Mouse (Mus musculus): ENCODE measurements at regions not wholly inside any gene's neighbourhood (a gene's known extent, or its start where the extent isn't known, plus 50 kb on each side); places are given as distances from the start of the nearest gene placed in this dataset.

- no peak for DNase-seq (ENCODE audit: low spot score in 2 of 2)
These were observed 57.0 kb downstream of the Rps29 start for GRCm38 (mm10) chr12:69101965-69102364.

- DNase-seq (ENCODE audit: low spot score in 2 of 2): no peak
These were observed 64.1 kb downstream of the Rps29 start for GRCm38 (mm10) chr12:69094856-69095255.

DNA sequence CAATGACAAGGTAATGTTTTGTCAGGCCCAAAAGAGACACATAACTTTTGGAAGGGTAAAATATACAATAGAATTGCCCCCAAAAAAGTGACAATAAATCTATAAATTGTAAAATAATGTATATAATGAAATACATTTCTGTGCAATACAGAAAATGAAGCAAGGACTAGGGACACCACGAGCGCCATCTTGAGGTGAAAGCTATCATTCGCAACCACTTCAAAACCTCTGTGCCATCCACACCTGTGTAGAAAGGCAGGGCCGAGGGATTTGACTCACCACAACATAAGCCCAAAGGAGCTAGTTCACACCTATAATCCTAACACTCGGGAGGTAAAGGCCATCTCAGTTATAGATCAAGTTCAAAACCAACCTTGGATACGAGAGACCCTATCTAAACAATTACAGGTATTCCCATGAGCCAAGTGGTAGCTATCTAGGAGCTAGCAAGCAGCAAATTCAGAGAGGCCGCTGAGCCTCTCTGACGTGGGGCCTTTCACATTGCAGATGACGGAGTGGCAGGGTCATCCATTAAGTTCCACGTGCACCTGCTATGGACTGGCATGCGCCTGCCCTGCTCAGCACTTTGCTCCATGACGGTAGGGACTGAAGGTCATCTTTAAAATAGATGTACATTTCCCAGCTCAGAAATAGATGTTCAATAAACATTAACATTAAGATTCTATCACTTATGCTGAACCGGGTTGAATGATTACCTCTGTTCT lies 65.8 kb downstream of the Rps29 start:
- no peak for DNase-seq (ENCODE audit: low spot score in 2 of 2)

DNA sequence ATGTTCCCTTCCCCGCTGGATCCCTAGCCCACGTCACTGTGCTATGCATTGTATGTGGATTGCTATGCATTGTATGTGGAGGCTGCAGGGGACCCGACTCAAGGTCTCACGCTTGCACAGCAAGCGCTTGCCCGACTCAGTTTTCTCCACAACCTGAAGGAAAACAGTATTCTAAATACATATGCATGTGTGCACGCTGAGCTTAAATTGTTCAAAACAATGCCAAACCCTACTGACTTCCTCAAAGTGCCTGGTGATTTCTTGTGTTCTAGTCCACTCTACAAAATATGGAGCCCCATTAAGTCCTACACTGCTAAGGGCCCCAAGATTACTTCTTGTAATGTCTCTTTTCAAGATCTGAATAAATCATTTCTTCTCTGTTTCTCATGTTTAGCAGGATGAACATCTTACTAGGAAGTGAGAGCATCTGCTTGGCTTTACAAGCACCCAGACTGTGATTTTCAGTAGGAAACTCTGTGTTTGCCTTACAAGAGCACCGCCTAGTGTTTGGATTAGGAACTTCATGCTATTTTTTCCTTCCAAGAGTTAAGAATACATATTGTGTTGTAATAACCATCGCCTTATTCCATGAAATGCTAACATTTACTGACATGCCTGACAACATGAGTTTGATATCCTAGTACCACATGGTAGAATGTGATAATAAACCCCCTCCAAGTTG lies 70.9 kb downstream of the Rps29 start:
- no peak for DNase-seq (ENCODE audit: low spot score in 2 of 2)

DNA sequence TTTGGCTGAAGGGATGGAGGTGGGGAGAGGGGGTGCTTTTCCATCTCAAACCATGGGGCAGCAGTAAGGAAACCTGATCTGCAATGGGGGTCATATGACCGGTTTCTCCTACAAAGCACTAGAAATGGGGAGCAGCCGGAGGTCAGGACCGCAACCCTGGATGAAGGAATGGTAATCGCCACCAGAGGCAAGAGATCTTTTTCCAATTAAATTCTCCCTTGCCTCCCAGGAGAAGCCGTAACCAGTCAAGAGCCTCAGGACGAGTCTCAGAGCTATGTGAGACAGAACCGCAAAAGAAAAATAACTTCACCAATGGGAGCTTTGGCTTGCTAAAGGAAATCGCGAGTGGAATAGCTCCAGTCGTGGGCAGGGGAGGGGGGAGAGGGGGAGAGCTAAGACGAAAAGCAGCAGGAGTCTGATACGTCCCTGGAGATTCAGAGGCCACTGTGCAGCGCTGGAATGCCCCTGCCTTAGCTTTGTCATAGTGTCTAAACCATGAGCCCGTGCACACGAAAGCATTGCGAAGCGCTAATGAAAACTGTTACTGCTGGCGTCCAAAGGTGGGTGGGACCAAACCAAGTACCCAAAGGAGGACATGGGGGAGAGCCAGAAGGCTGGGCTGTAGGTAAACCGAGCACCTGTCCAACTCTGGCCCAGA lies 73.3 kb downstream of the Rps29 start:
- no peak for DNase-seq (ENCODE audit: low spot score in 2 of 2)

DNA sequence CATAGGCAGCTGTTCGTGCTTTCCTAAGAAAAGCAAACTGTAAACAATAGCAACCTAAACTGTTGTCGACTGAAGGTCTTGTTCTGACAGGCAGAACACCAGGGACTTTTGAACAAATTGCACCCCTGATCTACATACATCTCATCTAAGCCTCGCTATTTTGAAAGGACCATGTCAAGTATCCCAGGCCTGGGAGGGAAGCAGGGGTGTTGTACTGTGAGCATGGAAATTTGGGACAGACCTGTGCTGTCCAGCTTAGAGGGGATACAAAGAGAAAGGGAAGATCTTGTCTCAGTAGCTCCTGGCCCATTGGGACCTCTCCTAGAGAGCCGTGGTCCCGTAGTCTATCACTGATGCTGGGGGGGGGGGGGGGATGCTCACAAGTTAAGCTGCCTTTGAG lies 74.3 kb downstream of the Rps29 start:
- DNase-seq (ENCODE audit: low spot score in 2 of 2): no peak

GRCm38 (mm10) chr12:69082051-69082450 lies 76.9 kb downstream of the Rps29 start:
- DNase-seq (ENCODE audit: low spot score in 2 of 2): no peak

DNA sequence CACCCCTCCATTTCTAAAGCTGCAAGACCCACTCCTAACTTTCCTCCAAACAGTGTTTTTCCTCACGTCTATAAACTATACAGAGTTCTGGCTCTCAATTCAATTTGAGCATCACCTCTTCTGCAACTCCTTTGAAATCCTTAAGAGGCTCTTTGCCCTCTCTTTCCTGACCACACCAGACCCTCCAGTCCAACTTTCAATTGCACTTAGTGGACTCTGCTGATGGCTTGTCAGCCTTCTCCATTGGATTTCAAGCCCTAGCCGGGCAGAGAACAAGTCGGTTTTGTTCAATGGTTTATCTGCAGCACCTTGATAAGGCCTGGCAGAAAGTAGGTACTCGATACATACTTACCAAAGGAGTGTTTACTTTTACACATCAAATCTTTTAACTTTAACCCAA lies 119.4 kb downstream of the Rps29 start:
- DNase-seq (ENCODE audit: low spot score in 2 of 2): no peak

GRCm38 (mm10) chr12:69023594-69023993 lies 135.4 kb downstream of the Rps29 start:
- DNase-seq (ENCODE audit: low spot score in 2 of 2): no peak

DNA sequence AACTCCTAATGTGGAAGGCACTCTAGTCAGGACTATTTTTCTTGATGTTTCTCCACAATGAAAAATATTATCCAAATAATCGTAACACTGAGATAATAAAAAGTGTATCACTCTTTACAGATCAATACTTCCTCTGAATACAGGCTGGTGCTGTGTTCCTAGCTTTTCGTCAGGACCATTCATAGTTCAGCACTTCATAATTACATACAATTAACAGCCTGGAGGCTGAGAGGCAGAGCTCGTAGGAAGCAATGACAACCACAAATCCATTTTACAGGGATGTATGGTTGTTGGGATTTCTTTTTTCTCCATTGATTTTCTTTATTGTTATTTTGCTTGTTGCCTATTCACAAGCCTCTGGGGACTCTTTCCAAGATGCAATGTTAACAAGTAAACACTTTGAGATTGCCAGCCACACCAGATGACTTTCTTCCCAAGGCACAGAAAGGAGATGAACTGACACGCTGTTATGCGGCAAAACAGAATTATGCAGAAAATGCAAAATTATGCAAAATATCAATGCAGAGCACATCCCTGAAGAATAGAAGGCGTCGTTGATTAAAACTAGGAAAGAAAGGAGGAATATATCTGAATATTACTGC lies 142.2 kb downstream of the Rps29 start:
- no peak for DNase-seq (ENCODE audit: low spot score in 2 of 2)

DNA sequence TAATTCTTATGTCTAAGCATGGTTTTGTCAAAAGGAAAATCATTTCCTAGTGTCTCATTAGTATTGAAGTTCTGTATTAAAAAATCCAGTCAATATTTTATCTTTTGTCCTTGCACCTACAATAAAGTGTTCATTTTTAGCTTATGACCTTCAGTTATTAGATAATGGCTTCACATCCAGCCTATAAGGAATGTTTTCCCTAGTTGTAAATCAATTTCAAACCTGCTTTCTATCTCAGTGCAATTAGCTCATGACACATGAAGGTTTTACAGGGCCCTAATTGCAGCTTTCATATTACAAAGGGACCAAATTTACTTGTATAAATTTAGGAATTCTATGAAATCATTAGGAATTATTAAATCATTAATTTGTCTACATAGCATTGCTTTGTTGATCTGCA lies 153.8 kb downstream of the Rps29 start:
- no peak for DNase-seq (ENCODE audit: low spot score in 2 of 2)

DNA sequence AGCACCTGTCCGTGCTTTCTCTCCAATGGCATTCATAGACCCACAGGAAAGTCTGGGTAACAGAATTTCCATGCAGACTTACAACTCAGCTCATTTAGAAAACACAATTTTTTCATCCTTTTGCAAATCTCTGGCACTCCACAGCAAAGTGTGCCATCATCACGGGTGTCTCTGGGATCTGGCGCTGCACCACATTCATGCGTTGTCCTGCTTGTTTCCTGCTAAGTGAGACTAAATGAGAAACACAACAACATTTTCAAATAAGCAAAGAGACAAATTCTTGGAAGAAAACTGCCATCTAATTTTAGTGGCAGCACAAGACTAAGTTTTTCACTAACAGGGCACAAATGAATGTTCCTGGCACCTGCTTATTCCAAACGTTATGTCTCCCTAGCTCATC lies 156.9 kb downstream of the Rps29 start:
- no peak for DNase-seq (ENCODE audit: low spot score in 2 of 2)

- no peak for DNase-seq (ENCODE audit: low spot score in 2 of 2)
These were observed 161.7 kb downstream of the Rps29 start for GRCm38 (mm10) chr12:68997259-68997658.

DNA sequence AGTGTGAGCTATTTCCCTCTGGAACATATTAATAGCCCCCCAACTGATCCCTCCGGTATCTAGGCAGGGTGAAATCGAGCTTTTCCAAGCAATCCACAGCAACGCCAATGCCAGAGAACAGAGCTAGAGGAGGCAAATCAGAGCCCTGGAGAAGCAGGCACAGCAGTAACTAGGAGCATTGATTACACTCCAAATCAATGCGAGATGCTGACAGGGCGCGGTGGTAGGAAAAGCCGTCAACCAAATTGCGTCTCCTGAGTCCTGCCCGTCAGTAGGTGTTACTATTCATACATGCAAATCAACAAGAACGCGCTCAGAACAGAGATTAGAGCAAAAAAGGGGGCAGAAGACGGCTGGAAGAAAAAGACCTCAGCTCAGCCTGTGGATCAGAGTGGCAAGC lies 162.2 kb downstream of the Rps29 start:
- DNase-seq (ENCODE audit: low spot score in 2 of 2): no peak

- DNase-seq (ENCODE audit: low spot score in 2 of 2): no peak
These were observed 178.3 kb downstream of the Rps29 start for GRCm38 (mm10) chr12:68980640-68981039.

DNA sequence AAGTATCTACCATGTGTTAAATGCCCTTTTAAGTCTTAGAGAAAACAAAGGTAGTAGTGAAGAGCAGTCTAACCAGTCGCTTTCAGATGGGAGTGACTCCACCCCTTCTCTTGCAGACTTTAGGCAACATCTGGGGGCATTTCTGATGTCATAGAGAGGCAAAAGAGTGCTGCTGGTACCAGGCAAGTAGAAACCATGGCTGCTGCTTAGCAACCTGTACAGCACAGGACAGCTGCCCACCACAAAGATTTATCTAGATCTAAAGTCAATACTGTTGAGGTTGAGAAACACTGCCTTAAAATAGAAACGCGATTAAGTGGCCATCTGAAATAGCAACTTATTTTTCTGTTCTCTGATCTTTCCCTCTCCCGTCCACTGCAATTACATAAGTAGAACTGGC lies 178.8 kb downstream of the Rps29 start:
- no peak for DNase-seq (ENCODE audit: low spot score in 2 of 2)

DNA sequence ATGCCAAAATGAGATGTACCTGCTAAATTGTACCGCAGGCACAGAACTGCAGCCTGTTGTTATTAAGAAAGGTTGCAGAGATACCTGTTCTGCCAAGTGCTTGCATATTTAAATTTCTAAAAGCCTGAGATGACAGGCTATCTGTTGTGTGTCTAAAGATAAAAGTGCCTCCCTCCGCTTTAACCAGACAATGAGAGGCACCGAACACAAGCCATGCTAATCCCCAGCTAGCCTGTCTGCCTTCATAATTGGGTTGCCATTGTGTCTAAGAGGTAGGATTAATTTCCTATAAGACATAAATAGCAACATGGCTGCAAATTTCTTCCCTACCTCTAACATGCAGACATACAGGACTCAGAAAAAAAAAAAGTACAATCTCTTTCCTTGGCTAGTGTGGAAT lies 179.8 kb downstream of the Rps29 start:
- no peak for DNase-seq (ENCODE audit: low spot score in 2 of 2)

- no peak for DNase-seq (ENCODE audit: low spot score in 2 of 2)
These were observed 181.7 kb downstream of the Rps29 start for GRCm38 (mm10) chr12:68977276-68977675.

DNA sequence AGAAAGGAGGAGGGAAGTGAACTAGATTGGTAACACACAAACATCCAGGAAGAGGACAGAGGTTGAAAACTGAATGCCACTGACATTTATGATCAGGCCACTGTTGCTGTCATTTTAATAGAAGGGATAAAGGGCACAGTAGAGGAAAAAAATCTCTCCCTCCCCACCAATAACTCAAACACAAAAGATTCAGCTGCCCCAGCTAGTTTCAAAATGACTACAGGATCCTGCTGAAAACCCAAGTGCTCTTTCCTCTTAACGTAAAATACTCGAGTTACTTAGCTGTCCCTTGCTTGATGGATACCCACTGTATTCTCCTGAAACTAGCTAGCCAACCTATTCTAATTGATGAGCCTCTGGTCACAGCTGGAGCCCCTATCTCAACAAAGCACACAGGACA lies 211.7 kb downstream of the Rps29 start:
- DNase-seq (ENCODE audit: low spot score in 2 of 2): no peak

DNA sequence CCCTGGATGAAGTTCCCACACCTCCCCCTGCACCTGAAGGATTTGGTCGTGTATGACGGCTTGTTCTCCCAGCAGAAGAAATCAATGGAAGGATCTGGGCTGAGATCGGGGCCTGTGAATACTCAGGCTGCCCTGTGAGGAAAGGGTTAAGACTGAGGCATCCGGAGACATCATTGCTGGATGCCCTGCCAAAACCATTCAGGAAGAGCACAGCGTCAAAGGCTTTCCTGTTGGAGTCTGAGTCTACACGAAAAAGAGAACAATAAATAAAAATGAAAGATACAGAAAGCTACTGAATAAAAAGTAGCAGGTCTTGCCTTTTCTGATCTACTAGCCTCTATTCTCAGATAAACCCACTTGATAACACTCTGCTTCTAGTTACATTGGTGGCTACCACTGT lies 248.4 kb downstream of the Rps29 start:
- no peak for DNase-seq (ENCODE audit: low spot score in 2 of 2)

DNA sequence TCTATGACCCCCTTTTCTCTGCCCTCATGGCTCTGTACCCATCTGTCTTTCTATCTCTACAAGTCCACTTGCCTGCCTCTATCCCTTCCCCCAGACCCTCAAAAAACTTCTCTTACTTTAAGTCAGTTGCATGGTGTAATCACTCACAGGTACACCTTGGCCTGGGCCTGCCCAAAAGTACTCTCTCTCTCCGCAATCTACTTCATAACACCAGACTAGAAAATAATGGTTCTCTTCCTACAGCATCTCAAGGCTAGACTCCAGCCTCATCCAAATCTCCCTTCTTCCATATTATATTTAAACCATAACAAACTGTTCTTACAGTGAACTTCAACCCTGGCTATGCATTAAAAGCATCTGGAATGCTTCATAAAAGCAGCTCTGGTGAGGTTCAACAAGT lies 254.2 kb downstream of the Rps29 start:
- DNase-seq (ENCODE audit: low spot score in 2 of 2): no peak

DNA sequence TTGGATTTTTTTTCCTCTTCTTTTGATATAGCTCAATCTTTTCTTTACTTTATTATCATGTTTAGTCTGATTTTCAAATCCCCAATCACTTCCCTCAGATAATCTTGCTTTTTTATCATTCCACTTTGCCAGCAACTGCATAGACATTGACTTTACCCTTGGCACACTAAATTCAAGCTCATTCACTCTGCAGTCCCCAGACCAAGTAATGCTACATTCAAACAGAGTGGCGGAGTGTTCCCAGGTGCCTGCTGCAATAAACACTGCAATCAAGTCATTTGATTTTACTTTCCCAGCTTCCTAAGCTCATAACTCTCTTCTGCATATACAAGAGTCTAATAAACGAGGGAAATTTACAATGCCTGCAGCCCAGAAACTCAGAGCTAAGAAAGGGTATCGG lies 269.8 kb downstream of the Rps29 start:
- no peak for DNase-seq (ENCODE audit: low spot score in 2 of 2)
